Mouse (Mus musculus): Measurements from ENCODE around the gene Rasgef1a. TPM values are rescaled to one million over a fixed set of nuclear protein-coding genes. Genes with fewer than 3 reads are reported as not detected.

Gene Rasgef1a
- 0.36 and 2.4 TPM in 2 replicates for polyA plus RNA-seq (2012; rRNA removed; ENCODE audit: low replicate concordance)

GRCm38 (mm10) chr6:118010756-118011615 lies at the start of gene Rasgef1a:
TSS of gene Rasgef1a (plus strand) at chr6:118011438.

GRCm38 (mm10) chr6:118138731-118139709 lies 127.8 kb downstream of the Rasgef1a start, which contains the start of gene Csgalnact2:
TSS of gene Csgalnact2 (minus strand) at chr6:118139140.

Other genes with a start within 250 kb of the Rasgef1a start
- gene Zfp637, start 170.3 kb upstream of the Rasgef1a start, polyA plus RNA-seq (2012; rRNA removed; ENCODE audit: low replicate concordance) = 33.1 and 38.2 TPM in 2 replicates
- gene Zfp239, start 149.3 kb upstream of the Rasgef1a start, polyA plus RNA-seq (2012; rRNA removed; ENCODE audit: low replicate concordance) = 0.24 and 5.1 TPM in 2 replicates
- gene Hnrnpf, start 111.1 kb upstream of the Rasgef1a start, polyA plus RNA-seq (2012; rRNA removed; ENCODE audit: low replicate concordance) = 96.9 and 156 TPM in 2 replicates
- gene Fxyd4, start 73.7 kb upstream of the Rasgef1a start, polyA plus RNA-seq (2012; rRNA removed; ENCODE audit: low replicate concordance) = 44.0 TPM in 1 of 2 replicates, not detected in the other
- gene Csgalnact2, start 127.7 kb downstream of the Rasgef1a start, polyA plus RNA-seq (2012; rRNA removed; ENCODE audit: low replicate concordance) = 5.8 and 7.1 TPM in 2 replicates
- 5.6 and 31.5 TPM in 2 replicates for gene Ret, start 186.3 kb downstream of the Rasgef1a start, polyA plus RNA-seq (2012; rRNA removed; ENCODE audit: low replicate concordance)

All from subcutaneous adipose tissue, adult 2 months (tissue).